Mouse (Mus musculus): Measurements from ENCODE around the gene Ddx1. TPM values are rescaled to one million over a fixed set of nuclear protein-coding genes. Genes with fewer than 3 reads are reported as not detected.

The Ddx1 gene
- polyA plus RNA-seq (2017; shearing (Covaris generic)) = 91.6 TPM

DNA sequence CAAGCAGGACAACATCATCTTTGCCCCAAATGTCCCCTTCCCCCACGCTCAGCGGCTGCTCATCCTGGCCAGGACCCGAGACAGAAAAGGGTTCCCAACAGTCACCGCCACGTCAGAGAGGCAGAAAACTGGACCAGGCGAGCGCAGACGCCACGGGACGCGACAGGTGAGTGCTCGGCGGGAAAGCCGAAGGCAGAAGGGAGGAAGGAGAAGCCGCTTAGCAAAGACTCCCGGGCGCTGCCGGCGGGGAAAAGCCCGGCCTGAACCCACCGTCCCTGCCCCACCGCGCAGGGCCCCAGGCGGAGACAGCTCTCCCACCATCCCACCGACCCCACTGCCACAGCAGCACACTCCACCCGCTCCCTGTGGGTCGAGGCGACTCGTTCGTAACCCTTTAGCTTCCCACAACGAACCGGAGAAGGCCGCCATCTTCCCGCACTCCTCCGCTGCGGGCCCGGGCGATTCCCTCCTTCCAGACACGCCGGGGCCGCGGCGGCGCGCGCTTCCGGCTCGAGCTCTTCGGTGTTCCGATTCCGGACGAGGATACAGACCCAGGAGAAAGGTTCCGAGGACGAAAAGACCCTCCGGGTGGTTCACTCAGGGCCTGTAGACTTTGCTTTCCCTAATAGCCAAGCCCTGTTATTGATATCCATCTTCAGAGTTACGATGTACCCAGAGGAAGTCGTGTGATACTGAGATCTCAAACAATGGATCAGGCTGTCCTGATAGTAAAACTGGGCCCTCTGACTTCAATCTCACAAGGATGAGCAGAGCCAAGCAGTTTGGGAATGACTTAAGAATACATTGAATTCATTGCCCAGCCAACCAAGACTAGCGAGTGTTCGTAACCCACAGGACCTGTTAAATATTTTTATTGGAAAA is at the start of gene Ddx1:
Gene Ddx1 (minus strand): TSS at position 523 of the 882 bp plus-strand sequence.

DNA sequence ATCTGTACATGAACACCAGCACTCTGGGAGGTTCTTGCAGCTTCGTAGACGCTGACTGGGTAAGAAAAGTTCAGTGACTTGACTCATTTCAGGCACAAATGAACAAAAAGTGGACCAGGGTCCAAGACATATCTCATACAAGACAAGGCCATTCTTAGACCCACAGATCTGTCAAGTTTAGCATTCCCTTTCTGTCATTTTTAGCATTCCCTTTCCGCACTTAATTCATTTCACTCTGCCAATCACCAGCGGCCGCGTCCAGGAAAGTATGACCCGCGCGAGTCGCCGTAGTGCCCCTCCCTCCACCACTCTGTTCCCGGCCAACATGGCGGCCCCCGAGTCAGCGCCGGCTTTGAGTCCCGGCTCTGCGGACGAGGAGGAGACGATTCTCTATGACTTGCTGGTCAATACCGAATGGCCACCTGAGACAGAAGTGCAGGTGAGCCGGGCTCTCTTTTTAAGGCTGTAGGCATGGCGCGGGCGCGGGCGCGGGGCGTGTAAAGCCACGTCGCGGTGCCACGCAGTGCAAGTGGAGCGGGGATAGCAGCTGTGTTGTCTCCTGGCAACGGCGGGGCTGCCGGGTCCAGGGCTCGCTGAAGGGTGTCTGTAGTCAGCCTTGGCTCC is 19.9 kb upstream of the Ddx1 start, which contains the start of gene Nbas:
Gene Nbas (plus strand): TSS at position 308 of the 624 bp plus-strand sequence.

Other genes with a start within 250 kb of the Ddx1 start
- gene Nbas, start 19.9 kb upstream of the Ddx1 start, polyA plus RNA-seq (2017; shearing (Covaris generic)) = 18.4 TPM

Measured in activated CD4-positive, CD25-positive, alpha-beta regulatory T cell, adult 9 weeks (primary cell).